Mouse (Mus musculus): ENCODE measurements around the gene Lpar4. TPM values are rescaled to one million over a fixed set of nuclear protein-coding genes. Genes with fewer than 3 reads are reported as not detected.

Gene Lpar4
- polyA plus RNA-seq (2012; ENCODE audit: low replicate concordance), result not detected in 2 replicates

DNA sequence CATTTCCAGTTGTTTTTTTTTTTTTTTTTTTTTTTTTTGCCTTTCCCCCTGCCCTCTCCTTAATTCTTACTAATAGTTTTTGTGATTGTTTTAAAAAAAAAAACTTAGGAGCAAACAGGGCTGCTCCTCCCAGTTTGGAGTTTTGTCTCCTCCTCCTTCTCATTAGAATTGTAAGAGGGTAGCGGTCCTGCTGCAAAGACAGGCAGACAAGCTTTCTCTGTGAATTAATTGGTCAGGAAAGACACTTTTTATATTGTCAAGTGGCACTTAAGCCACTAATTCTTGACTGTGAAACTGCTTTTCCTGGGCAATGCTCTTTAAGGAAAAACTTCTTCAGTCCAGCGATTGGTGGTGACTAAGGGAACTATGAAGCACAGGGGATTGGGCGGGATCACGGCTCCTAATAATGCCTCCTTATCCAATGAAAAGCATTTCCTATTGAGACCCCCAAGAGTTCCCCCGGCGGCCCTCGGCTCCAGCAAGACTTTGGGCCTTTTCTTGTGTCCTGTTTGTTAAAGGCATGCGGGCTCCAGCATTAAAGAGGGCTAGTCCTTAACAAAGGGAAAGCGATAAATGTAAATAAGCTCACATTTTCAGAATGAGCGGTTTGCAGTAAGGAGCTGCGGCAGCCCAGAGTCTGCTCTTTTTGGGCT is at the start of gene Lpar4:
Gene Lpar4 (plus strand): TSS at position 451 of the 653 bp plus-strand sequence.

Other genes starting within 250 kb of the Lpar4 start
- not detected in 2 replicates for gene Rtl3, start 80.0 kb upstream of the Lpar4 start, polyA plus RNA-seq (2012; ENCODE audit: low replicate concordance)
- 0.28 and 1.1 TPM in 2 replicates for gene P2ry10, start 167.9 kb downstream of the Lpar4 start, polyA plus RNA-seq (2012; ENCODE audit: low replicate concordance)
- 0.07 and 1.3 TPM in 2 replicates for gene P2ry10b, start 228.3 kb downstream of the Lpar4 start, polyA plus RNA-seq (2012; ENCODE audit: low replicate concordance)

Measured in leukemia stem cell, adult 10-12 weeks (primary cell).